Mouse (Mus musculus): ENCODE results near the gene Tbc1d4.
A peak's percentile ranks its signal among the peaks of the same experiment; 100 is the strongest.
"Not testable (repeated sequence)": the region's sequence is repeated elsewhere in the genome, so short reads cannot be mapped to it uniquely, and the experiment has no call there.

Tbc1d4 gene

GRCm38 (mm10) chr14:101595301-101596080 is 13.5 kb downstream of the Tbc1d4 start:
- DNase-seq (ENCODE audit: inconsistent ontology term), result no peak

- no peak for DNase-seq (ENCODE audit: inconsistent ontology term)
Observed at GRCm38 (mm10) chr14:101594001-101594400, 15.0 kb downstream of the Tbc1d4 start.

DNA sequence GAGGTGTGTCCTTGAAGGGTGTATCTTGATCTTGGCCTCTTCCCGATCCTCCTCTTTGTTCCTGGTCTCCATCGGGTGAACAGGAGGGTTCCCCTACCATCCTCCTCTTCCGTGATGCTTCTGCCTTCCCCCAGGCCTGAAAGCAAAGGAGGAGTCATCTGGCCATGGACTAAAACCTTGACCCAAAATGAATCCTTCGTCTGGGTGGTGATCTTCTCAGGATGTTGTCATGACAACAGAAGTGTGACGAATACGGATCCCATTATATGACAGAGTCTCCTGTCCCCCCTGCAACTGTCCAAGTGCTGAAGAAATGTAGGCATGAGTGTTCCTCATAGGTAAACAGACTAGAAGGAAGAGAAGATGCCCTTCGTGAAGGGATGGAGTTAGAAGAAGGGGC is 15.7 kb downstream of the Tbc1d4 start:
- DNase-seq (ENCODE audit: inconsistent ontology term), result no peak

- peak; percentile 73 for DNase-seq (ENCODE audit: inconsistent ontology term)
Observed at GRCm38 (mm10) chr14:101591101-101591500, 17.9 kb downstream of the Tbc1d4 start.

GRCm38 (mm10) chr14:101588209-101588991 is 20.6 kb downstream of the Tbc1d4 start:
- not testable (repeated sequence) for DNase-seq (ENCODE audit: inconsistent ontology term)

DNA sequence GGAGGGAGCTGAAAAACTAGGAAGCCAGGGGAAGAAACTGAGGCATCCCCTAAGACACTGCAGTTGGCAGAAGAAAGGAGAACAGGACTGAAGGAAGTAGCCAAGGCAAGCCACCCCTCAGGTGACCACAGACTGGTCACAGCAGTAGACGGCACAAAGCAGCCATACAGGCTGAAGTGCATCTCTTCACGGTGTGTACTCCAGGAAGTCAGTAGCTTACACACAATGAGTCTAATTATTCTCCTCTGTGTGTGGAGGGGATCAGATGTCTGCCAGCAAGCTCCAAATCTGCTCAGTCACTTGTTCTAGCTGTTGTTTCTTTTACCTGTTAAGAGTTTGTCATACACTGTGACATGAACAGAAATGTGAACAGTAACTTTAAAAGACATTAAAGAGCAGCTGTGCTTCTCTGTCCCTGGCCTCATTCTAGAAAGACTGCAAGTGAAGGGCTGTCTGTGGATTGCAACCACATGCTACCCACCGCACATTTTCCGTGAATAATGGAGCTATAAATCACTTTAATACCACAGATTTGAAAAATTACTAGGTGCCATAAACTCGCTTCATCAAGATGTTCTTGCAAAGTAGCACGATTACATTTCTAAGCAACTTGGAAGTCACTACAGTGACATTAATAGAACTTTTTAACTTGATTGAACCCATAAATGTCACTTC is 21.5 kb downstream of the Tbc1d4 start:
- DNase-seq (ENCODE audit: inconsistent ontology term), result not testable (repeated sequence)

- peak; percentile 18 for DNase-seq (ENCODE audit: inconsistent ontology term)
Observed at GRCm38 (mm10) chr14:101586096-101586495, 22.9 kb downstream of the Tbc1d4 start.

- DNase-seq (ENCODE audit: inconsistent ontology term), result no peak
Observed at GRCm38 (mm10) chr14:101575651-101576050, 33.3 kb downstream of the Tbc1d4 start.

- DNase-seq (ENCODE audit: inconsistent ontology term), result no peak
Observed at GRCm38 (mm10) chr14:101574536-101574935, 34.5 kb downstream of the Tbc1d4 start.

DNA sequence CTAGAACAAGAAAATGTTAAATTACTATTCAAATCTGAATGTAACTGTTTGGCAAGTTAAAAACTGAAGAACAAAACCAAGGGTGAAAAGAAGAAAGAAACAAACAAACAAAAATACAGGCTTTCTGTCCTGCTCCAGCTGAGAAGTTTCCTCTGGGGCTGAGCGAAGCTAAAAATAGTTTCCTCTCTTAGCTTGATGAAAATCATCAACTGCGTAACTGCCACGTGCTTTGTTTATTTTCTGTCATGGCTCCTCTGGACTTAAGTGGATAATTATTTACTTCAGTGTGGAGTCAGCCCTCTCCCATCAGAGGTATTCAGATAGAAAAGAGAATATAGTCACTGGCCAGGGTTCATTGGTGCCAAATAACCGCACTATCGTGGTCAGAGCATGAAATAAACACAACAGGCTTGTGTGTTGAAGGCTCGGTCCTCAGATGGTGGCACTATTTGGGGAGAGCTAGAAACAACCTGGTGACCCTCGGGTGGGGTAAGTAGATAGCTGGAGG is 35.8 kb downstream of the Tbc1d4 start:
- no peak for DNase-seq (ENCODE audit: inconsistent ontology term)

DNA sequence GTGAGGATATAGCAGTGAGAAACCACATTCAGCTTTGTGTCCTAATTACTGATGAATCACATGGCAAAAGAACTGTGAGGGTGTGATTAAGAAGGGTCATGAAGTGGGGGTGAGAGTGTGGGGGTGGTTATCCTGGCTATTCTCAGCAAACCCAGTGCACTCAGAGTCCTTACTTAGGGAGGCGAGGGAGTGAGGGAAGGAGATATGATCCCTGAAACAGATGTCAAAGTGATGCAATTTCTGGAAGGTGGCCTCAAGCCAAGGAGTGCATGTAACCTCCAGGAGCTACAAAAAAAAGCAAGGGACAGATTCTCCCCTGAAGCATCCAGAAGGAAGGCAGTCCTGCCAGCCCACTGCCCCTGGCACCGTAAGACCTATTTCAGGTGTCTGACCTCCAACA is 40.2 kb downstream of the Tbc1d4 start:
- DNase-seq (ENCODE audit: inconsistent ontology term), result peak; percentile 74

DNA sequence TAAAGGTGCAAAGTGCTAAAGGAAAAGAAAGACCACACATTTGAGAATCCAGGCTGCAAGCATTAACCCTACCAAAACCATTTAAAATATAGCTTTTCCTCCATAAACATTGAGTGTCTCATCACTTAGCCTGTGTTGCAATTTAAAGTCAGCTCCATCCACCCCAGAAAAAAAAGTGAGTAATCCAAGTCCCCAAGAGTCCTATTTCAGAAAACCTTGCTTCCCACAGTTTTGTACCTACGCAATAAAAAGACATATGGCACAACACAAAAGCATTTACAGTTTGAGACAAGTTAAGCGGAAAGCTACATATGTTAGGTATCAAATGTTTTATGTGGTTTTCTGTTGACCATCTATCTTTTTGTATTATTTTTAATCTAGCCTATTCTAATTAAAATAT is 42.3 kb downstream of the Tbc1d4 start:
- no peak for DNase-seq (ENCODE audit: inconsistent ontology term)

- no peak for DNase-seq (ENCODE audit: inconsistent ontology term)
Observed at GRCm38 (mm10) chr14:101565661-101566060, 43.3 kb downstream of the Tbc1d4 start.

- peak; percentile 46 for DNase-seq (ENCODE audit: inconsistent ontology term)
Observed at GRCm38 (mm10) chr14:101561251-101561701, 47.7 kb downstream of the Tbc1d4 start.

DNA sequence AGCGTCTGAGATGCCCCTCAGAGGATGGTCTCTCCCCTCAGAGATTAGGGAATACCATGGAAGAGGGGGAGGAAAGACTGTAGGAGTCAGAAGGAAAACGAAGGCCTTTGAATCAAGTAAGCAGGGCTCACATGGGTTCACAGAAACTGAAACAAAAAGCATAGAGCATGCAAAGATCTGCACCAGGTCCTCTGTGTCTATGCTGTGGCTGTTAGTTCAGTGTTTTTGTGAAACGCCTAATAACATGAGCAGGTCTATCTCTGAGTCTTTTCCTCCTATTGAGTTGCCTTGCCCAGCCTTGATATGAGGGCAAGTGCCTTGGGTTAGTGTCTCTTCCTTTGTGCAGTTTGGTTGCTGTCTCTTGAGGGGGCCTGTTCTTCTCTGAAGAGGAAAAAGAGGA is 49.5 kb downstream of the Tbc1d4 start:
- no peak for DNase-seq (ENCODE audit: inconsistent ontology term)

- DNase-seq (ENCODE audit: inconsistent ontology term), result no peak
Observed at GRCm38 (mm10) chr14:101548885-101549573, 60.0 kb downstream of the Tbc1d4 start.

GRCm38 (mm10) chr14:101541863-101542262 is 67.1 kb downstream of the Tbc1d4 start:
- DNase-seq (ENCODE audit: inconsistent ontology term), result no peak

DNA sequence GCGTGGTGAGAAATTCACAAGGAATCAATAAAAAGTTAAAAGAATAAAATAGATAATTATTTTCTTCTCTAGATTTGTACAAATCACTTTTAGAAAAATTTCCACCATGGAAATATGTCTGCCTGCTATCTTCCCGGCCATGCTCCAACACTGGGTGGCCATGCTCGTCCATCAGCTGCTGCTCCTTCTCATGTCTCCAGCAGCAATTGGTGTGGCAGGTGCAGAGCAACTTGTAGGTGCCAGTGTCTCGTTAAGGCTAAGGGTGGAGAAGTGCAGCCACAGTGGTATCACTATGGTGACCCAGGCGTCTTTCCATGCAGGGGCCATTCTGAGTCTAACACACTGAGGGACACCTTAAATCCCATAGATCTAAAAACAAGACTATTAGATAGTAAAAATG is 67.8 kb downstream of the Tbc1d4 start:
- DNase-seq (ENCODE audit: inconsistent ontology term), result no peak

- no peak for DNase-seq (ENCODE audit: inconsistent ontology term)
Observed at GRCm38 (mm10) chr14:101540466-101540865, 68.5 kb downstream of the Tbc1d4 start.

DNA sequence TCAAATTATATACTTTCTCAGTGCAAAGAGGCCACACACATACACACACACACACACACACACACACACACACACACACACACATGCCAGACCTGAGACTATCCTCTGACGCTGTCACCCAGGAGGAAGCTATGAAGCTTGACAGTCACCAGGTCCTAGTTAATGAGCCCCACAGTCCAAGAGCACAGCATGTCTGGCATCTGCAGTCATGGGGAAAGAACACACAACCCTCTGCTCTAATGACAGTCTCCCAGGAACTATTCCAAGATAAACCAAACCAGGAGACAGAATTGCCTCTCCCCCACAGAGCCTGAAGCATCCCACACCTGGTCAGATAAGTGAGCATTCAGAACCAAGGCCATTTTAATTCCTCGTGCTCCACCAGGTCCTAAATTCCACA is 71.1 kb downstream of the Tbc1d4 start:
- DNase-seq (ENCODE audit: inconsistent ontology term), result peak; percentile 32

- DNase-seq (ENCODE audit: inconsistent ontology term), result no peak
Observed at GRCm38 (mm10) chr14:101537413-101537812, 71.6 kb downstream of the Tbc1d4 start.

Data from Muller cell, postnatal 12 days (primary cell).